Mouse (Mus musculus): ENCODE measurements around the gene Plod2. TPM values are rescaled to one million over a fixed set of nuclear protein-coding genes. Genes with fewer than 3 reads are reported as not detected.

The Plod2 gene
- polyA plus RNA-seq, 1 experiment, result 79.7 TPM

DNA sequence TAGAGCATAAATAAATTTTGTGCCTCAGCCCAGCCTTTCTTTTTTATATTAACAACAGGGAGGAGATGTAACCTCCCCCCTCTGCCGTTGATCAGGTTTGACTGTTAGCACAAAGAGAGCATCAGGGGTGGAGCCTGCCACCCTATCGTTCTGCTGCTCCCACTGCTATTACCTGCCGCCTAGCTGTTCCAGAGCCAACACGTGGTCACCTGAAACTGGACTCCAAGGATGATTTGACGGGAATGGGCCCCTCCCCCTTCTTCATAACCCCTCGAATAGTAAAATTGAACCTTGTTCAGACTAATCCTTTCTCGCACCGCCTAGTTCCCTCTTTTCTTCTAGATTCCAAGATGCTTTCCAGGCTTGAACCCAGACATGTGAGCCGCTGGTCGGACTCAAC is 21.3 kb upstream of the Plod2 start:
- Histone ChIP-seq H3K9ac (ENCODE audit: low read depth, poor library complexity, severe bottlenecking) (no peak overlapping the region), H3K27ac (ENCODE audit: insufficient read depth, low read length) (no peak overlapping the region), H3K4me1 (ENCODE audit: control insufficient read depth, insufficient read depth, low read length) (no peaks in the 10 kb centered on the region), H3K9me3 (replicated peaks; ENCODE audit: control insufficient read depth, insufficient read depth, low read length, poor library complexity, severe bottlenecking) (peaks cover 29% of the 10 kb centered on the region; the same call in 1 of the 2 replicates), H3K4me3 (ENCODE audit: low read depth, low read length) (no peak overlapping the region), H3K36me3 (ENCODE audit: control insufficient read depth, insufficient read depth, low read length, poor library complexity, severe bottlenecking) (no peaks in the 10 kb centered on the region), H3K27me3 (ENCODE audit: control insufficient read depth, insufficient read depth, low read length, poor library complexity, severe bottlenecking) (no peaks in the 10 kb centered on the region)
- no peak for TF ChIP-seq CTCF (IDR thresholded peaks at IDR 0.05; ENCODE audit: low read depth, low read length)
- no peak for TF ChIP-seq POLR2A (IDR thresholded peaks at IDR 0.05; ENCODE audit: insufficient read depth, low read length)
- TF ChIP-seq EP300 (IDR thresholded peaks at IDR 0.05; ENCODE audit: insufficient read depth, low read depth, low read length), result no peak

DNA sequence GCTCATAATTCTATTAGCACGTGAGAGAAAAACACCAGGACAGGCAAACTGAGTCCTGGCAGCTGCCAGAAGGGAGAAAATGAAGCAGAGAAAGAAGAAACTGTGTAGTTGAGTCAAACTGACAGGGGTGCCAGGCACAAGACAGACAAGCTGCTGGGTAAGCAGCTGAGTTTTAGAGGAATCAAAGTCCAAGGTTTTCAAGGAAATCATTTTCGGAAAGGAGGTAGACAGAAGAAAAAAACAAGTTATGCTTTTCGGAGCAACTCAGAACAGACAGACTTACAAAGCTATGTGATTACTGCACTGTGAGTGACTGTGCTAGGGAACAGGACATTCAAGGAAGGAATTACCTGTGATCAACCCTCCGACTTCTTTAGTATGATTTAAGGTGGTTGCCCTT is 17.5 kb upstream of the Plod2 start:
- Histone ChIP-seq H3K9ac (ENCODE audit: low read depth, poor library complexity, severe bottlenecking) (no peak overlapping the region), H3K27ac (ENCODE audit: insufficient read depth, low read length) (no peak overlapping the region), H3K9me3 (replicated peaks; ENCODE audit: control insufficient read depth, insufficient read depth, low read length, poor library complexity, severe bottlenecking) (peaks cover 14% of the 10 kb centered on the region; the same call in 1 of the 2 replicates), H3K4me1 (ENCODE audit: control insufficient read depth, insufficient read depth, low read length) (no peaks in the 10 kb centered on the region), H3K27me3 (ENCODE audit: control insufficient read depth, insufficient read depth, low read length, poor library complexity, severe bottlenecking) (no peaks in the 10 kb centered on the region), H3K36me3 (ENCODE audit: control insufficient read depth, insufficient read depth, low read length, poor library complexity, severe bottlenecking) (no peaks in the 10 kb centered on the region), H3K4me3 (ENCODE audit: low read depth, low read length) (no peak overlapping the region)
- no peak for TF ChIP-seq EP300 (IDR thresholded peaks at IDR 0.05; ENCODE audit: insufficient read depth, low read depth, low read length)
- TF ChIP-seq POLR2A (IDR thresholded peaks at IDR 0.05; ENCODE audit: insufficient read depth, low read length), result no peak
- no peak for TF ChIP-seq CTCF (IDR thresholded peaks at IDR 0.05; ENCODE audit: low read depth, low read length)

- no peaks in the 10 kb centered on the region for H3K27me3 ChIP-seq (ENCODE audit: control insufficient read depth, insufficient read depth, low read length, poor library complexity, severe bottlenecking)
- H3K27ac ChIP-seq (ENCODE audit: insufficient read depth, low read length), result no peak overlapping the region
- H3K4me1 ChIP-seq (ENCODE audit: control insufficient read depth, insufficient read depth, low read length), result no peaks in the 10 kb centered on the region
- no peaks in the 10 kb centered on the region for H3K9me3 ChIP-seq (replicated peaks; ENCODE audit: control insufficient read depth, insufficient read depth, low read length, poor library complexity, severe bottlenecking)
- TF ChIP-seq POLR2A (IDR thresholded peaks at IDR 0.05; ENCODE audit: insufficient read depth, low read length) (no peak), EP300 (IDR thresholded peaks at IDR 0.05; ENCODE audit: insufficient read depth, low read depth, low read length) (no peak)
- no peak overlapping the region for H3K4me3 ChIP-seq (ENCODE audit: low read depth, low read length)
- H3K36me3 ChIP-seq (ENCODE audit: control insufficient read depth, insufficient read depth, low read length, poor library complexity, severe bottlenecking), result no peaks in the 10 kb centered on the region
- no peak overlapping the region for H3K9ac ChIP-seq (ENCODE audit: low read depth, poor library complexity, severe bottlenecking)
Observed at GRCm38 (mm10) chr9:92530055-92530454, 12.0 kb upstream of the Plod2 start.

DNA sequence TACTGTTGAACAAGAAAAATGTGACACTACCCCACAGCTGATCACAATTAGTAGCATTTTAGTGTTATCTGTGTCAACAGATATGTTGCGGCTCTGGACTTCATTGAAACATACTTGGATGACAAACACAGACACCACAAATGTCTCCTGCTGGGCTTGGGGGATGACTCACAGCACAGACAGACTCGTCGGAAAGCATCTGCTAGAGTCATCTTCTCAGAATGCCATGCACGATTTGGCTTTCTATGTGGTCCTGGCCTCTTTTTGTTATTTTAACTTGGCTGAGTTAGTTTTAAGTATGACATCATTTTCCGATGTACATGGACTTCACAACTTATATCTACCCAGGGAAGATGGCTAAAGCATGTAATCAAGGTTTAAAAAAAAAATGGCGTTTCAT is 4.3 kb upstream of the Plod2 start:
- Histone ChIP-seq H3K4me1 (ENCODE audit: control insufficient read depth, insufficient read depth, low read length) (no peaks in the 10 kb centered on the region), H3K36me3 (ENCODE audit: control insufficient read depth, insufficient read depth, low read length, poor library complexity, severe bottlenecking) (no peaks in the 10 kb centered on the region), H3K27ac (ENCODE audit: insufficient read depth, low read length) (no peak overlapping the region), H3K4me3 (ENCODE audit: low read depth, low read length) (no peak overlapping the region), H3K9ac (ENCODE audit: low read depth, poor library complexity, severe bottlenecking) (no peak overlapping the region), H3K27me3 (ENCODE audit: control insufficient read depth, insufficient read depth, low read length, poor library complexity, severe bottlenecking) (peaks cover 5% of the 10 kb centered on the region), H3K9me3 (replicated peaks; ENCODE audit: control insufficient read depth, insufficient read depth, low read length, poor library complexity, severe bottlenecking) (no peaks in the 10 kb centered on the region)
- TF ChIP-seq CTCF (IDR thresholded peaks at IDR 0.05; ENCODE audit: low read depth, low read length), result no peak
- no peak for TF ChIP-seq POLR2A (IDR thresholded peaks at IDR 0.05; ENCODE audit: insufficient read depth, low read length)
- TF ChIP-seq EP300 (IDR thresholded peaks at IDR 0.05; ENCODE audit: insufficient read depth, low read depth, low read length), result no peak

DNA sequence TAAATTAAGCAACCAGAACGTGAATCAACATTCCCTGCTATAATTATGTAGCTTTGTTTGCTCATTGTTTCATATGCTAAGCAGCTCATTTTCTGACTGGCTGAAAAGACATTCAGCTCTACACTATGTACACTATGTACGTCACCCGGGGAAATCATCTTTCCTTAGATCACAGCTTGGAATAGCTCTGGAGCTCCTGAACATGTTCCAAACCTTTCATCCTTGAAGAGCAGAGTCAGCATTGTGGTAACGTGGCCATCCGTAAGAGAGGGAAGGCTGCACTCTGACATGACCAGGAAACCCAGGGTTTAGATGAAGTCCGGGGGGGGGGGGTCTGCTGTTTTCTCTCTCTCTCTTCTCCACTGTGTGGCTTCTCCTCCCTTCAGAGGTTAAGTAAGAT is 3.8 kb upstream of the Plod2 start:
- no peak overlapping the region for H3K27ac ChIP-seq (ENCODE audit: insufficient read depth, low read length)
- no peak overlapping the region for H3K9ac ChIP-seq (ENCODE audit: low read depth, poor library complexity, severe bottlenecking)
- peaks cover 5% of the 10 kb centered on the region for H3K27me3 ChIP-seq (ENCODE audit: control insufficient read depth, insufficient read depth, low read length, poor library complexity, severe bottlenecking)
- no peaks in the 10 kb centered on the region for H3K4me1 ChIP-seq (ENCODE audit: control insufficient read depth, insufficient read depth, low read length)
- no peaks in the 10 kb centered on the region for H3K36me3 ChIP-seq (ENCODE audit: control insufficient read depth, insufficient read depth, low read length, poor library complexity, severe bottlenecking)
- TF ChIP-seq EP300 (IDR thresholded peaks at IDR 0.05; ENCODE audit: insufficient read depth, low read depth, low read length) (no peak), CTCF (IDR thresholded peaks at IDR 0.05; ENCODE audit: low read depth, low read length) (no peak), POLR2A (IDR thresholded peaks at IDR 0.05; ENCODE audit: insufficient read depth, low read length) (no peak)
- no peaks in the 10 kb centered on the region for H3K9me3 ChIP-seq (replicated peaks; ENCODE audit: control insufficient read depth, insufficient read depth, low read length, poor library complexity, severe bottlenecking)
- no peak overlapping the region for H3K4me3 ChIP-seq (ENCODE audit: low read depth, low read length)

GRCm38 (mm10) chr9:92542591-92543416 is 781 bp downstream of the Plod2 start:
- Histone ChIP-seq H3K4me1 (ENCODE audit: control insufficient read depth, insufficient read depth, low read length) (no peaks in the 10 kb centered on the region), H3K27ac (ENCODE audit: insufficient read depth, low read length) (peak overlapping the region; percentile 37; the same call in 1 of the 2 replicates), H3K36me3 (ENCODE audit: control insufficient read depth, insufficient read depth, low read length, poor library complexity, severe bottlenecking) (no peaks in the 10 kb centered on the region), H3K9me3 (replicated peaks; ENCODE audit: control insufficient read depth, insufficient read depth, low read length, poor library complexity, severe bottlenecking) (no peaks in the 10 kb centered on the region), H3K9ac (ENCODE audit: low read depth, poor library complexity, severe bottlenecking) (peak overlapping the region; percentile 96), H3K4me3 (ENCODE audit: low read depth, low read length) (peak overlapping the region; percentile 100), H3K27me3 (ENCODE audit: control insufficient read depth, insufficient read depth, low read length, poor library complexity, severe bottlenecking) (peaks cover 5% of the 10 kb centered on the region)
- TF ChIP-seq POLR2A (IDR thresholded peaks at IDR 0.05; ENCODE audit: insufficient read depth, low read length) (no peak), EP300 (IDR thresholded peaks at IDR 0.05; ENCODE audit: insufficient read depth, low read depth, low read length) (no peak), CTCF (IDR thresholded peaks at IDR 0.05; ENCODE audit: low read depth, low read length) (no peak)
